Mouse (Mus musculus) embryo, embryonic 11 days (tissue): ENCODE data around the gene AY358078.
"Not testable (repeated sequence)": the region's sequence is repeated elsewhere in the genome, so short reads cannot be mapped to it uniquely, and the experiment has no call there.

Experiments used
- DNase-seq: peaks from one replicate; pipeline ENCODE4 v3.0.0-alpha.2; 2015

AY358078 gene

GRCm38 (mm10) chr14:51799746-51800145, at the start of gene AY358078:
Gene AY358078 (plus strand): TSS chr14:51800046.
- DNase-seq, result no peak

GRCm38 (mm10) chr14:51755944-51756343, 43.9 kb upstream of the AY358078 start:
- DNase-seq, result peak; percentile 11

DNA sequence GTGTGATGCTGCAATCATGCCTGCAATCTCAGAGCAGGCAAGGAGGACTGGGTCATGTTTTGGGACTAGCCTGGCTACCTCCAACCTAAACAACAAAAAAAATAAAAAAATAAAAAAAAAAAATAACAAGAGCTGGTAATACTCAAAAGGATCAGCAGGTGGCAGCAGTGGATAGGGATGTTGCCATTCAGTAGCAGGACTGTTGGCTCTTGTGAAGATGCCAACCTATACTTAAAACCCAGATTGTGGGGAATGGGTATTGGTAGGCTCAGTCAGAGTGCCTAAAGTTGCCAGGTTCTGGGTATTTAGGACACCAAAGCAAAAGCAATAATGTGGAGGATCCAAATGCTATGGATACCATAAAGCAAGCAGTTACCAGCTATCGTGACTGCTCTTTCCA, 28.5 kb upstream of the AY358078 start:
- not testable (repeated sequence) for DNase-seq

DNA sequence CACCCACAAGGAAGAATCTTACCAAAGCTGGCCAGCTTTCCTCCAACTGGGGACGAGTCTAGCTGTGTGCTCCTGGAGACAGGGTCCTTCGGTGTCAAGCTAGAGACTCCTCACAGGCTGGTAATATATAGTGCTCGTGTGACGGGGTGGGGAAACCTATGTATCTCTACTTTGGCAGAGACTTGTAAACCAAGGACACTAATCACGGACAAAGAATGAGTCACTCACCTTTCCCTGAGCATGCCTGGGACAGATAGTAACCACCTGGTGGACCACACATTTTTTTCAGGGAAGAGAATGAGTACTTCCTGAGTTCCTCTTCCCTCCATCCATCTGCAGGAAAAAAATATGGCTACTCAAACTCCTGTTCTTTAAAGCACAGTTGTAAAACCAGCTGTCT, 26.4 kb upstream of the AY358078 start, which contains the start of gene Ang4:
TSS of gene Ang4 (minus strand) at position 101 of the 400 bp plus-strand sequence.
- DNase-seq, result no peak

DNA sequence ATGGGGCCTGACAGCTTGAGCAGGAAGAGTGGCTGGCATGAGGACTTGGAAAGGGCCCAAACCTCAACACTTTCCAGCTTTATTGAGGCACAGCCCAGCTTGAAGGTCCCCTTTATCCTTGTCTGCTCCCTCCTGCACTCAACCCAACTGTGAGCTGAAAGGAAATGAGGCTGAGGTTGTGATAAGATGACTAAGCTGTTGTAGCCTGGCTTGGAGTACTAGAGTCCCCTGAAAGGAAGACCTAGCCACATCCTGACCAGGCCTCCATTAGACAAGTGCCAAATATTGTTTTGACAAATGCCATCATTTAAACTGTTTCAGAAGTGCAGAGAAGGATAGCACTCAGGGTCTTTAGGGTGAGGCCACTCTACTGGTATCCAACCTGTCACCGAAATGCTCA, 22.1 kb upstream of the AY358078 start:
- no peak for DNase-seq

GRCm38 (mm10) chr14:51778865-51779481, 20.9 kb upstream of the AY358078 start:
- no peak for DNase-seq

DNA sequence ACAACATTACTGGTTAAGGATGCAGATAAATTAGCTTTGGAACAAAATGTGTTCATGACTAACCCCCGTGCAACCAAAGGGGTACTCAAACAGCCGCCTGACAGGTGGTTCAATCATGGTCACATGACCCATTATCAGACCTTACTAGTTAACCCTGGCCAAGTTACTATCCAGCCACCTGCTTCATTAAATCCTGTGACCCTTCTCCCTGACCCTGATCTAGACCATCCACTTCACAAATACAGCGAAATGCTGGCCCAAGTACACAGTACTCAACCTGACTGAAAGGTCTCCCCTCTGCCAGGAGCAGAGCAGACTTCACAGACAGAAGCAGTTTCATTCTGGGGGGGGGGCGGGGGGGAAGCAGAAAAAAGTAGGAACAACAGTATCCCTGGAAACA, 13.5 kb upstream of the AY358078 start:
- DNase-seq, result no peak

- no peak for DNase-seq
These were observed 12.8 kb upstream of the AY358078 start for GRCm38 (mm10) chr14:51787061-51787460.

DNA sequence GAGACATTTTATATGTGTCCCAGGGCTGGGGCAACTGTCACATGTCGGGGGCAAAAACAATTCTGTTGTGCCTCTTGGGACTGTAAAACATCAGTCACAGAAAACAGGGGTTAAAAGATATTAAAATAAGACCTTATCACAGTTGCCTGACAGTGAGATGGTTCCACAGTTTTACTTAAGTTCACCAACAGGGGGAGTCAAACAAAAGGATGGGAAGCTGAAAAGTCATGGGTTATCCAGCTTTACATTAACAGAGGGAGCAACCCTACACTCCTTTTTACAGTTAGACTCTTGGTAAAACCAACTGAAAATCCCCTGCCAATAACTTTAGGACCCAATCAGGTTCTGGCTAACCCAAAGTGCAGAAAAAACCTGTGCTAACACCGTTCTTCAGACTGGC, 10.7 kb upstream of the AY358078 start:
- DNase-seq, result no peak

- no peak for DNase-seq
These were observed 5.7 kb upstream of the AY358078 start for GRCm38 (mm10) chr14:51794106-51794505.

DNA sequence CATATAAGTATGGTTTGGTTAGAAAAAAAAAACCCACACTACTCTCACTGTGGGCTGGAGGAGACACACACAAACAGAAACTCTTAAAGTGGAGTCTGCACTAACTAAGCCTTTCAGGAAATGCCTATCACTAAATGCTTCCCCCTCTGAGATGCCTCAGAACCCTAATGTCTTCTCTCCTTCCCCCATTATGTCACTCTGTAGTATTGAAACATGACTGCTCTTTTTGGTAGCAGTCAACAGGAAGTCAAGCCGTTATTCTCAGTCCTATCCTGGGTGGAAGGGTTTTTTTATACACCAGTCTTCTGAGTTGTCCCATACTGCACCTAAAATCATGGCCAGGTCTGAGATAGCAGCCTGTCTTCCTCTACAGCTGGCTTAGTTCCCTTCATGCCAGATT, 26.8 kb downstream of the AY358078 start:
- DNase-seq, result no peak

DNA sequence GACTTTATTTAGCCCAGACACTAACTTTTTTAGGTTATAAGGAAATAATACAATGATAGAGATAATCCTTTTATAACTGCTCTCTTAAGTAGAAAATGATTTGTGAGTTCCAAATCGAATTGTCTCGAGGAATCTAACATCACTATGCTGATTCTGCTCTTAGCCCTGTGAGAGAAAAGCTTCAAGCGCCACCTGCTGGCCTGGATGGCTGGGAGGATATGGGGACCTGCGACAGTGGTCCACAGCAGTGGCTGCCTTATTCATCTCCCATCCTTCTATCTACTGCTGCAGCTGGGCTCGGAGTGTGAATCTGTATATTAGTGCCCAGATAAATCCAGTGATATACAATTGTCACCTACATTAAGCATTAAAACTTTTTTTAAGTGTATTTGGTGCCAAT, 28.0 kb downstream of the AY358078 start:
- DNase-seq, result not testable (repeated sequence)

- no peak for DNase-seq
These were observed 29.3 kb downstream of the AY358078 start for GRCm38 (mm10) chr14:51829188-51829587.

- DNase-seq, result not testable (repeated sequence)
These were observed 38.6 kb downstream of the AY358078 start for GRCm38 (mm10) chr14:51838480-51838879.

GRCm38 (mm10) chr14:51842250-51842649, 42.4 kb downstream of the AY358078 start:
- DNase-seq, result no peak

DNA sequence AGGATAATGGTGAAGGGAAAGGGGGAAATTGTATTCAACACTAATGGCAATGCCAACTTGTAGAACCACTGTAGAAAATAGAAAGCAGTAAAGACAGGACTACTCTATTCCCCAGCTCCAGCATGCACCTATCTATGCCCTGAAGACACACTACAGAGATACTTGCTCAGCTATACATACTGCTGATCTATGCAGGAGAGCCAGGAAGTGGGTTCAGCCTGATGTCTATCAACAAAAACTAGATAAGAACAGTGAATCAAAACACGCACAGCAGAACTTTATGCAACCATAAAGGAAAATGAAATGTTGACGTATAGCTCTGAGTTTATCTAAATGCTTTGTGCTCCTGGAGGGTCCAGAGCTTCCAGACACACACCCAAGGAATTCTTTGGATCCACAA, 42.9 kb downstream of the AY358078 start:
- no peak for DNase-seq

DNA sequence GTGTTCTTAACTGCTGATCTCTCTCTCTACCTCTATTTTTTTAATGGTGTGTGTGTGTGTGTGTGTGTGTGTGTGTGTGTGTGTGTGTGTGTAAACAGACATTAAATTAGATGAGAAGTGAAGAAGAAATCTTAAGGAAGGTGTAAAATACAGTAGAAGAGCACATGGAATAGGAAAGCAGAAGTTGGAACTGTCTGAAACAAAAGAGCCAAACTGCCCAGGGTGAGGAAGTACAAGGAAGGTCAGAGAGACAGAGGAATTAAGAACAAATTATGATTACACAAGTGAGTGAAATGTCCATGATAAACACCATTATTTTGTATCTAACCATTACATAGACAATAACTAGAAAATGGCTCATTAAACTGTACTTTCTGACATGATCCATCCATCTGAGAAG, 44.0 kb downstream of the AY358078 start:
- no peak for DNase-seq

GRCm38 (mm10) chr14:51846566-51846965, 46.7 kb downstream of the AY358078 start:
- DNase-seq, result no peak

- DNase-seq, result peak; percentile 37
These were observed 51.2 kb downstream of the AY358078 start for GRCm38 (mm10) chr14:51851006-51851405.

DNA sequence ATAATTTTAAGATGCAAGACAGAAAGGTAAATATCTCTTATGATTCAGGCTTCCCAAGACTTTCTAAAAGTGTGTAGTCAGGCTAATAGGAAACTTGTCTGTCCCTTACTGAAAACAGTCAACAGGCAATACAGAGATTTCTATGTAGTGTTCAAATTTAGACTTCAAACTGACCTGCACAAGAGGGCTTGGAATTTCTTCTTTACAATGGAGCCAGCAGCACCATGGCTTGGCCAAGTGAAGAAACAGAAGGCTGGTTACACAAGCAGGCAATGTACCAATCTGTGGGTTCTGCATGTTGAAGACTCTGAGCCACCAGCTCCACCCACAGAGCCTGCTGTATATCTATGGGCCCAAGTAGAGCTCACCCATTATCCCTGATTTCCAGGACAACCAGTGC, 53.6 kb downstream of the AY358078 start, which contains the start of gene Ear6:
TSS of gene Ear6 (plus strand) at position 301 of the 400 bp plus-strand sequence.
- DNase-seq, result no peak

DNA sequence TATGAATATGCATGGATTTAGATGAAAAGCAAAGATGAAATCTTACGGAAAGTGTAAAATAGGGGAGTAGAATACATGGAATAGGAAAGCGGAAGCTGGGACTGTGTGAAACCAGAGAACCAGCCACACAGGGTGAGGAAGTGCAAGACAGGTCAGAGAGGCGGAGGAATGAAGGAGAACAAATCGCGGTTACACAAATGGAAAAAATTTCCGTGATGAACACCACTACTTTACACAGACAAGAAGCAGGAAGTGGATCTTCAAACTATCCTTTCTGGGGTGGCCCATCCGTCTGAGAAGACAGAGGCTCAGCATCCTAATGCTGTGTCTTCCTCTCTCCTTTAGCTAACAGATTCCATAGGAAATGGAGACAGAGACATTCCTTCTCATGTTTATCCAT, 55.4 kb downstream of the AY358078 start:
- DNase-seq, result not testable (repeated sequence)

DNA sequence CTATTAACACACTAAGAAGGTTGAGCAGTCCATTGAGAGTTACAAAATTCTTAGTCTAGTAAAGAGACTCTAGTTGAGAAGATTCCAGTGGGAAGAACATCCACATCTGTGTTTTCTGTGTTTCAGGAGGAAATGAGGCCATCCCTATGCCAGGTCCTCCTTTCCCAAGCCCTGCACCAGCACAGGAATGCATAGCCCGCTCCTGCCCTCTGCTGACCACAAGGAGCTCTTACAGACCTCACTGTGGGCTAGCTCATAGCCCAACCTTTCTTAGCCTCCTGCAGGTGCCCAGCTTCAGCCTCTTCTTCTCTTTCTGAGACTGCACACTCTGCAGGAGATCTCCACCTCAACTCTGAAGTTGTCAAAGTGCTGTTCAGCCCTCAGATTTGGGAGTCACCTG, 63.8 kb downstream of the AY358078 start:
- DNase-seq, result peak; percentile 44

- no peak for DNase-seq
These were observed 70.9 kb downstream of the AY358078 start for GRCm38 (mm10) chr14:51870756-51871155.

DNA sequence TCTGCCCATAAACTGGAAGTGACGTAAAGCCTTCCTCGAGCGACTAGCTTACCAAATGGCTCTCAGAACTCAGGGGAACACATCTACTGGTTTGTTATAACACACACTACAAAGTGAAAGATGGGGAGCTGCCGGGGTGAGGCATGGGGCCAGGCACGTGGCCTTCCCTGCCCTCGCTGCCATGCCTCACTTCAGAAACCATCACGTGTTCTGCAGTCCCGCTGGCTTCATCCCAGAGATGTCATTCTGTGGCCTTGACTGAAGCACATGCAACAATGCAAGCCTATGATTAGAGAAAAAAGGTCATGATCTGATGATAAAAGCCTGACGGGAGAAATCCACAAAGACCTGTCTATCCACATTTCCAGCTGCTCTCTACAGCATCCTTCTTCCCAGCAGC, 71.9 kb downstream of the AY358078 start:
- DNase-seq, result no peak
